Mouse (Mus musculus) kidney, adult 2 months (tissue): ENCODE results near the gene Meis1. TPM values are rescaled to one million over a fixed set of nuclear protein-coding genes. Genes with fewer than 3 reads are reported as not detected.

Experiments used
- DNase-seq: peaks from one replicate; pipeline ENCODE4 v3.0.0; 2021
- H3K27ac ChIP-seq: fragments of 200-500 bp; 2 replicates; pipeline ENCODE4 v1.5.1; 2012; ENCODE audit warnings: low read depth, low read length, control low read depth, inconsistent platforms; ENCODE audit not compliant: insufficient read depth
- H3K27me3 ChIP-seq: fragments of 200-500 bp; replicated peaks from 2 replicates; pipeline ENCODE4 v1.6.1; 2012; ENCODE audit warnings: mild to moderate bottlenecking, moderate library complexity, low read length, inconsistent platforms; ENCODE audit not compliant: control insufficient read depth, insufficient read depth
- H3K36me3 ChIP-seq: fragments of 200-500 bp; 2 replicates; pipeline ENCODE4 v1.6.1; 2012; ENCODE audit warnings: mild to moderate bottlenecking, moderate library complexity, low read length, inconsistent platforms; ENCODE audit not compliant: control insufficient read depth, insufficient read depth
- H3K4me1 ChIP-seq: fragments of 200-500 bp; 2 replicates; pipeline ENCODE4 v1.6.1; 2011; ENCODE audit warnings: low read length; ENCODE audit not compliant: control insufficient read depth, insufficient read depth
- H3K4me3 ChIP-seq: fragments of 200-500 bp; 2 replicates; pipeline ENCODE4 v1.5.1; 2011; ENCODE audit warnings: mild to moderate bottlenecking, low read depth, low read length, control low read depth; ENCODE audit not compliant: insufficient read depth
- CTCF ChIP-seq: fragments of 200-500 bp; conservative IDR thresholded peaks from 2 replicates; pipeline ENCODE4 v1.5.1; 2011; ENCODE audit warnings: low read depth, mild to moderate bottlenecking, control low read depth, low read length, moderate library complexity, mixed read lengths; ENCODE audit not compliant: insufficient read depth, insufficient read length
- POLR2A ChIP-seq: fragments of 200-500 bp; IDR thresholded peaks from one replicate; pipeline ENCODE4 v1.6.1; 2011; ENCODE audit warnings: low read depth, low read length, control low read depth
- WGBS: fragments of 180-500 bp; shearing (Covaris S2); methylation state at CpG from one replicate; pipeline ENCODE4 v1.1.7; 2018; 5-methylcytosine and 5-hydroxymethylcytosine counted together
- polyA plus RNA-seq: library from polyadenylated mRNA; depleted of rRNA; stranded (reverse); fragments of >200 nt; gene quantifications from 2 replicates; pipeline ENCODE4 v1.2.3, GENCODE M21; 2012

Meis1 gene
- polyA plus RNA-seq, 1 experiment: 6.2 TPM

- no peak for TF ChIP-seq POLR2A
- TF ChIP-seq CTCF: no peak
- no peaks in the 10 kb centered on the region for H3K36me3 ChIP-seq
- H3K4me3 ChIP-seq: no peak overlapping the region
- no peak overlapping the region for H3K27ac ChIP-seq
- H3K4me1 ChIP-seq: no peaks in the 10 kb centered on the region; the same call in 1 of the 2 replicates
- WGBS: 39% methylated on average over 8 of the region's 8 CpGs
- 0 out of 2 replicates have a peak, but pooled peaks cover 2% of the 10 kb centered on the region for H3K27me3 ChIP-seq
- peak; percentile 76 for DNase-seq
Measured at GRCm38 (mm10) chr11:19024496-19025265, 5.9 kb upstream of the Meis1 start.

GRCm38 (mm10) chr11:19023356-19023755 is 4.6 kb upstream of the Meis1 start:
- Histone ChIP-seq H3K4me1 (no peaks in the 10 kb centered on the region; the same call in 1 of the 2 replicates), H3K36me3 (no peaks in the 10 kb centered on the region), H3K4me3 (no peak overlapping the region), H3K27ac (no peak overlapping the region), H3K27me3 (0 out of 2 replicates have a peak, but pooled peaks cover 2% of the 10 kb centered on the region)
- no peak for DNase-seq
- WGBS: 63% methylated on average over 5 of the region's 5 CpGs
- TF ChIP-seq CTCF (no peak), POLR2A (no peak)

- Histone ChIP-seq H3K27me3 (0 out of 2 replicates have a peak, but pooled peaks cover under 1% of the 10 kb centered on the region), H3K4me1 (no peaks in the 10 kb centered on the region; the same call in 1 of the 2 replicates), H3K36me3 (no peaks in the 10 kb centered on the region), H3K4me3 (no peak overlapping the region), H3K27ac (0 out of 2 replicates have a peak overlapping the region, but pooled peaks have one; percentile 27)
- no peak for TF ChIP-seq CTCF
- no peak for TF ChIP-seq POLR2A
- no peak for DNase-seq
- 68% methylated on average over 2 of the region's 2 CpGs for WGBS
Measured at GRCm38 (mm10) chr11:19022576-19022975, 3.8 kb upstream of the Meis1 start.

- Histone ChIP-seq H3K4me1 (no peaks in the 10 kb centered on the region; the same call in 1 of the 2 replicates), H3K4me3 (peak overlapping the region; percentile 66), H3K27ac (peak overlapping the region; percentile 12; the same call in 1 of the 2 replicates), H3K27me3 (no peaks in the 10 kb centered on the region), H3K36me3 (no peaks in the 10 kb centered on the region)
- DNase-seq: no peak
- WGBS: 25% methylated on average over 28 of the region's 28 CpGs
- TF ChIP-seq CTCF (no peak), POLR2A (no peak)
Measured at GRCm38 (mm10) chr11:19020951-19021710, 2.3 kb upstream of the Meis1 start.

- Histone ChIP-seq H3K27me3 (no peaks in the 10 kb centered on the region), H3K4me3 (peak overlapping the region; percentile 66), H3K36me3 (no peaks in the 10 kb centered on the region), H3K4me1 (no peaks in the 10 kb centered on the region), H3K27ac (peak overlapping the region; percentile 66; the same call in 1 of the 2 replicates)
- peak; percentile 45 for TF ChIP-seq POLR2A
- no peak for TF ChIP-seq CTCF
- DNase-seq: peak; percentile 93
- WGBS: 2% methylated on average over 25 of the region's 25 CpGs
Measured at GRCm38 (mm10) chr11:19020371-19020824, 1.6 kb upstream of the Meis1 start.

- WGBS: under 1% methylated on average over 67 of the region's 67 CpGs
- DNase-seq: peak; percentile 67
- no peaks in the 10 kb centered on the region for H3K36me3 ChIP-seq
- peak overlapping the region; percentile 66 for H3K27ac ChIP-seq
- H3K27me3 ChIP-seq: no peaks in the 10 kb centered on the region
- peak overlapping the region; percentile 66 for H3K4me3 ChIP-seq
- H3K4me1 ChIP-seq: no peaks in the 10 kb centered on the region
- TF ChIP-seq POLR2A (no peak), CTCF (no peak)
Measured at GRCm38 (mm10) chr11:19019204-19020171, 703 bp upstream of the Meis1 start.
